Mouse (Mus musculus): ENCODE data around the gene Slc44a5. TPM values are rescaled to one million over a fixed set of nuclear protein-coding genes. Genes with fewer than 3 reads are reported as not detected.

The Slc44a5 gene
- polyA plus RNA-seq, 1 experiment from 2014 or later = 9.2 TPM

GRCm38 (mm10) chr3:154209201-154209754 lies 236.0 kb downstream of the Slc44a5 start:
- Histone ChIP-seq H3K9me3 (ENCODE audit: control insufficient read depth, low read length) (no peaks in the 10 kb centered on the region), H3K4me3 (ENCODE audit: low read depth, low read length) (no peak overlapping the region), H3K27me3 (ENCODE audit: control insufficient read depth, insufficient read depth, low read length) (no peaks in the 10 kb centered on the region), H3K4me1 (ENCODE audit: control insufficient read depth, insufficient read depth, low read length) (no peaks in the 10 kb centered on the region), H3K36me3 (ENCODE audit: control insufficient read depth, insufficient read depth, low read length) (no peaks in the 10 kb centered on the region), H3K27ac (ENCODE audit: low read depth, low read length) (no peak overlapping the region), H3K9ac (replicated peaks; ENCODE audit: low read depth, low read length) (no peak overlapping the region), H3K4me2 (ENCODE audit: low read depth, low read length) (no peak overlapping the region)
- 38% methylated on average over 4 of the region's 4 CpGs for WGBS
- no peak for ATAC-seq (ENCODE audit: low read depth)

GRCm38 (mm10) chr3:154209776-154210430 lies 236.7 kb downstream of the Slc44a5 start:
- no peak for ATAC-seq (ENCODE audit: low read depth)
- 8% methylated on average over 4 of the region's 4 CpGs for WGBS
- H3K36me3 ChIP-seq (ENCODE audit: control insufficient read depth, insufficient read depth, low read length) = no peaks in the 10 kb centered on the region
- H3K4me3 ChIP-seq (ENCODE audit: low read depth, low read length) = no peak overlapping the region
- no peaks in the 10 kb centered on the region for H3K4me1 ChIP-seq (ENCODE audit: control insufficient read depth, insufficient read depth, low read length)
- H3K4me2 ChIP-seq (ENCODE audit: low read depth, low read length) = no peak overlapping the region
- H3K27ac ChIP-seq (ENCODE audit: low read depth, low read length) = no peak overlapping the region
- H3K9me3 ChIP-seq (ENCODE audit: control insufficient read depth, low read length) = no peaks in the 10 kb centered on the region
- H3K27me3 ChIP-seq (ENCODE audit: control insufficient read depth, insufficient read depth, low read length) = no peaks in the 10 kb centered on the region
- no peak overlapping the region for H3K9ac ChIP-seq (replicated peaks; ENCODE audit: low read depth, low read length)

GRCm38 (mm10) chr3:154210431-154211055 lies 237.3 kb downstream of the Slc44a5 start:
- Histone ChIP-seq H3K4me3 (ENCODE audit: low read depth, low read length) (no peak overlapping the region), H3K9me3 (ENCODE audit: control insufficient read depth, low read length) (no peaks in the 10 kb centered on the region), H3K27me3 (ENCODE audit: control insufficient read depth, insufficient read depth, low read length) (no peaks in the 10 kb centered on the region), H3K36me3 (ENCODE audit: control insufficient read depth, insufficient read depth, low read length) (no peaks in the 10 kb centered on the region), H3K27ac (ENCODE audit: low read depth, low read length) (no peak overlapping the region), H3K4me1 (ENCODE audit: control insufficient read depth, insufficient read depth, low read length) (no peaks in the 10 kb centered on the region), H3K4me2 (ENCODE audit: low read depth, low read length) (no peak overlapping the region), H3K9ac (replicated peaks; ENCODE audit: low read depth, low read length) (no peak overlapping the region)
- 46% methylated on average over 10 of the region's 10 CpGs for WGBS
- peak; percentile 51; the same call in 1 of the 2 replicates for ATAC-seq (ENCODE audit: low read depth)

GRCm38 (mm10) chr3:154212551-154212950 lies 239.3 kb downstream of the Slc44a5 start:
- Histone ChIP-seq H3K27ac (ENCODE audit: low read depth, low read length) (no peak overlapping the region), H3K9me3 (ENCODE audit: control insufficient read depth, low read length) (no peaks in the 10 kb centered on the region), H3K4me1 (ENCODE audit: control insufficient read depth, insufficient read depth, low read length) (no peaks in the 10 kb centered on the region), H3K4me2 (ENCODE audit: low read depth, low read length) (no peak overlapping the region), H3K9ac (replicated peaks; ENCODE audit: low read depth, low read length) (no peak overlapping the region), H3K36me3 (ENCODE audit: control insufficient read depth, insufficient read depth, low read length) (no peaks in the 10 kb centered on the region), H3K4me3 (ENCODE audit: low read depth, low read length) (no peak overlapping the region), H3K27me3 (ENCODE audit: control insufficient read depth, insufficient read depth, low read length) (no peaks in the 10 kb centered on the region)
- WGBS = 91% methylated on average over 2 of the region's 2 CpGs
- ATAC-seq (ENCODE audit: low read depth) = no peak

- H3K4me3 ChIP-seq (ENCODE audit: low read depth, low read length) = no peak overlapping the region
- H3K4me1 ChIP-seq (ENCODE audit: control insufficient read depth, insufficient read depth, low read length) = no peaks in the 10 kb centered on the region
- no peaks in the 10 kb centered on the region for H3K9me3 ChIP-seq (ENCODE audit: control insufficient read depth, low read length)
- no peaks in the 10 kb centered on the region for H3K36me3 ChIP-seq (ENCODE audit: control insufficient read depth, insufficient read depth, low read length)
- no peak for ATAC-seq (ENCODE audit: low read depth)
- no peaks in the 10 kb centered on the region for H3K27me3 ChIP-seq (ENCODE audit: control insufficient read depth, insufficient read depth, low read length)
- no peak overlapping the region for H3K4me2 ChIP-seq (ENCODE audit: low read depth, low read length)
- no peak overlapping the region for H3K27ac ChIP-seq (ENCODE audit: low read depth, low read length)
- whole genome bisulfite sequencing = 81% methylated on average over 7 of the region's 7 CpGs
- no peak overlapping the region for H3K9ac ChIP-seq (replicated peaks; ENCODE audit: low read depth, low read length)
These were observed 242.1 kb downstream of the Slc44a5 start for GRCm38 (mm10) chr3:154215309-154215708.

- Histone ChIP-seq H3K27me3 (ENCODE audit: control insufficient read depth, insufficient read depth, low read length) (no peaks in the 10 kb centered on the region), H3K9me3 (ENCODE audit: control insufficient read depth, low read length) (no peaks in the 10 kb centered on the region), H3K27ac (ENCODE audit: low read depth, low read length) (no peak overlapping the region), H3K4me2 (ENCODE audit: low read depth, low read length) (no peak overlapping the region), H3K4me1 (ENCODE audit: control insufficient read depth, insufficient read depth, low read length) (no peaks in the 10 kb centered on the region), H3K9ac (replicated peaks; ENCODE audit: low read depth, low read length) (no peak overlapping the region), H3K36me3 (ENCODE audit: control insufficient read depth, insufficient read depth, low read length) (no peaks in the 10 kb centered on the region), H3K4me3 (ENCODE audit: low read depth, low read length) (no peak overlapping the region)
- no peak for ATAC-seq (ENCODE audit: low read depth)
These were observed 242.5 kb downstream of the Slc44a5 start for GRCm38 (mm10) chr3:154215779-154216178.

GRCm38 (mm10) chr3:154222141-154222591 lies 248.9 kb downstream of the Slc44a5 start:
- Histone ChIP-seq H3K4me3 (ENCODE audit: low read depth, low read length) (no peak overlapping the region), H3K9me3 (ENCODE audit: control insufficient read depth, low read length) (no peaks in the 10 kb centered on the region), H3K27me3 (ENCODE audit: control insufficient read depth, insufficient read depth, low read length) (no peaks in the 10 kb centered on the region), H3K36me3 (ENCODE audit: control insufficient read depth, insufficient read depth, low read length) (no peaks in the 10 kb centered on the region), H3K4me1 (ENCODE audit: control insufficient read depth, insufficient read depth, low read length) (no peaks in the 10 kb centered on the region), H3K4me2 (ENCODE audit: low read depth, low read length) (no peak overlapping the region), H3K27ac (ENCODE audit: low read depth, low read length) (no peak overlapping the region), H3K9ac (replicated peaks; ENCODE audit: low read depth, low read length) (no peak overlapping the region)
- no peak for ATAC-seq (ENCODE audit: low read depth)
- WGBS = 56% methylated on average over 8 of the region's 8 CpGs

GRCm38 (mm10) chr3:154222688-154223087 lies 249.5 kb downstream of the Slc44a5 start:
- Histone ChIP-seq H3K4me3 (ENCODE audit: low read depth, low read length) (no peak overlapping the region), H3K27ac (ENCODE audit: low read depth, low read length) (no peak overlapping the region), H3K9ac (replicated peaks; ENCODE audit: low read depth, low read length) (no peak overlapping the region), H3K27me3 (ENCODE audit: control insufficient read depth, insufficient read depth, low read length) (no peaks in the 10 kb centered on the region), H3K36me3 (ENCODE audit: control insufficient read depth, insufficient read depth, low read length) (no peaks in the 10 kb centered on the region), H3K9me3 (ENCODE audit: control insufficient read depth, low read length) (no peaks in the 10 kb centered on the region), H3K4me2 (ENCODE audit: low read depth, low read length) (no peak overlapping the region), H3K4me1 (ENCODE audit: control insufficient read depth, insufficient read depth, low read length) (no peaks in the 10 kb centered on the region)
- 0 out of 2 replicates have a peak, but pooled peaks have one; percentile 44 for ATAC-seq (ENCODE audit: low read depth)
- 55% methylated on average over 4 of the region's 4 CpGs for WGBS

GRCm38 (mm10) chr3:154226100-154226752 lies 253.0 kb downstream of the Slc44a5 start:
- no peak overlapping the region for H3K4me2 ChIP-seq (ENCODE audit: low read depth, low read length)
- H3K27me3 ChIP-seq (ENCODE audit: control insufficient read depth, insufficient read depth, low read length) = no peaks in the 10 kb centered on the region
- peak; percentile 81 for ATAC-seq (ENCODE audit: low read depth)
- no peak overlapping the region for H3K4me3 ChIP-seq (ENCODE audit: low read depth, low read length)
- no peak overlapping the region for H3K27ac ChIP-seq (ENCODE audit: low read depth, low read length)
- H3K4me1 ChIP-seq (ENCODE audit: control insufficient read depth, insufficient read depth, low read length) = no peaks in the 10 kb centered on the region
- H3K9ac ChIP-seq (replicated peaks; ENCODE audit: low read depth, low read length) = no peak overlapping the region
- H3K36me3 ChIP-seq (ENCODE audit: control insufficient read depth, insufficient read depth, low read length) = no peaks in the 10 kb centered on the region
- 58% methylated on average over 10 of the region's 10 CpGs for WGBS
- H3K9me3 ChIP-seq (ENCODE audit: control insufficient read depth, low read length) = no peaks in the 10 kb centered on the region
